Mouse (Mus musculus): Measurements from ENCODE around the gene Crb2. TPM values are rescaled to one million over a fixed set of nuclear protein-coding genes. Genes with fewer than 3 reads are reported as not detected.

Crb2 gene
- polyA plus RNA-seq, 1 experiment from 2014 or later = 2.1 TPM

Other genes with a start within 250 kb of the Crb2 start
- 31.3 and 37.0 TPM in 2 replicates for gene Strbp, start 72.4 kb upstream of the Crb2 start, polyA plus RNA-seq (2015; fragmentation: Nextera tagmentation; extraction: Ambion mirVana)

All from intestine, embryonic 15.5 days (tissue).